Mouse (Mus musculus): ENCODE measurements around the gene 1810062G17Rik.

1810062G17Rik gene

DNA sequence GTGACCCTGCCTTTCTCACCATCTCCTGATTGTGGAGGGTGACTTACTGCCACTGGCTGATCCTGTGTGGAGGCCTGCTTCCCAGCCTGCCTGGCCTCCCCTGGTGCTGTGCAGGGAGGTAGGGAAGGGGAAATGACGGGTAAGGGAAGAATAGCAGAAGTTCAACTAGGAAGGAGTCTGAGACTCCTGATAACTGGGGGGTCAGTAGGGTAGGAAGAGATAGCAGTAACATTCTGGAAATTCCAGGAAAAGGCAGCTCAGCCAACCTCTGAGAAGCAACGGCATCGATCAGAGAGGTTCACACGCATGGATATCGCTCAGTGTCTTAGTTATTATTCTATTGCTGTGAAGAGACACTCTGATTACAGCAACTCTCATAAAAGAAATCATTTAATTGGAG lies 15.8 kb downstream of the 1810062G17Rik start:
- Histone ChIP-seq H3K9me3 (ENCODE audit: low read length) (no peaks in the 10 kb centered on the region), H3K27me3 (ENCODE audit: insufficient read depth, low read length) (no peaks in the 10 kb centered on the region), H3K4me3 (replicated peaks; ENCODE audit: low read length) (no peak overlapping the region), H3K36me3 (ENCODE audit: insufficient read depth, low read length) (no peaks in the 10 kb centered on the region), H3K4me1 (replicated peaks; ENCODE audit: low read depth, low read length) (no peaks in the 10 kb centered on the region)
- TF ChIP-seq CTCF (conservative IDR thresholded peaks at IDR 0.05; ENCODE audit: low read length) (no peak), POU5F1 (IDR thresholded peaks at IDR 0.05; ENCODE audit: borderline replicate concordance, low read length) (no peak), NANOG (IDR thresholded peaks at IDR 0.05; ENCODE audit: borderline replicate concordance, low read length) (no peak)

DNA sequence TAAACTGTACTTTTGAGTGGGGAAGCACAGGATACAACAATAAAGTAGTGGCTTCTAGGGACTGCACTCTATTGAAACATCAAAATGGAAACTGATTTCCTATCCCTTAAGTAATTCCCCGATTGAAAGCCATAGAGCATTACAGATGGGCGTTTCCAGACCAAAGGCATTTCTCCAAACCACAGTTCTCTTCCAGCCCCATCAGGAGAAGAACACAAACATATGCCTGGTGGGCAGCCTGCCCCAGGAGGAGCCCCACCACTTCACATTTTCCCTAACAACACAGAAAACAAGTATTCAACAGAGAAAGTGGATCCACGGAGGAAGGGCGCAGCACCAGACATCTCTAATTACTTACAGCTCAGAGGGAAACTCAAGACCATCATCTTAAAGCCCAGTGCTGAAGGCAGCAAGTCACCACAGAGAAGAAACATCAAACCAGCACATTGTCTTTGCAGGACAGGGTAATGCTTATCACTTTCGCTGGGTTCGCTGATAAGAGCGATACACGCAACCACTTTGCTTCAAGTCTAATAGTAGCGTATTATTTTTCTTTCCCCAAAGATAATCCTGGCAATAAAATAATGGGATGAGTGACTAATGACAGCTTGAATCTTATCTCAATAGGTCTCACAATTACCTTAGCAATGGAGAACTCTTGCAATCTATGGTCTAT lies 17.1 kb downstream of the 1810062G17Rik start:
- Histone ChIP-seq H3K36me3 (ENCODE audit: insufficient read depth, low read length) (no peaks in the 10 kb centered on the region), H3K4me3 (replicated peaks; ENCODE audit: low read length) (no peak overlapping the region), H3K4me1 (replicated peaks; ENCODE audit: low read depth, low read length) (no peaks in the 10 kb centered on the region), H3K9me3 (ENCODE audit: low read length) (peaks cover 7% of the 10 kb centered on the region), H3K27me3 (ENCODE audit: insufficient read depth, low read length) (no peaks in the 10 kb centered on the region)
- TF ChIP-seq CTCF (conservative IDR thresholded peaks at IDR 0.05; ENCODE audit: low read length) (no peak), NANOG (IDR thresholded peaks at IDR 0.05; ENCODE audit: borderline replicate concordance, low read length) (no peak), POU5F1 (IDR thresholded peaks at IDR 0.05; ENCODE audit: borderline replicate concordance, low read length) (no peak)

- Histone ChIP-seq H3K9me3 (ENCODE audit: low read length) (peaks cover 13% of the 10 kb centered on the region), H3K4me3 (replicated peaks; ENCODE audit: low read length) (no peak overlapping the region), H3K27me3 (ENCODE audit: insufficient read depth, low read length) (no peaks in the 10 kb centered on the region), H3K36me3 (ENCODE audit: insufficient read depth, low read length) (no peaks in the 10 kb centered on the region), H3K4me1 (replicated peaks; ENCODE audit: low read depth, low read length) (no peaks in the 10 kb centered on the region)
- no peak for TF ChIP-seq NANOG (IDR thresholded peaks at IDR 0.05; ENCODE audit: borderline replicate concordance, low read length)
- no peak for TF ChIP-seq POU5F1 (IDR thresholded peaks at IDR 0.05; ENCODE audit: borderline replicate concordance, low read length)
- TF ChIP-seq CTCF (conservative IDR thresholded peaks at IDR 0.05; ENCODE audit: low read length) = no peak
Measured at GRCm38 (mm10) chr3:36493641-36494283, 18.0 kb downstream of the 1810062G17Rik start.

GRCm38 (mm10) chr3:36494613-36495012 lies 18.9 kb downstream of the 1810062G17Rik start:
- Histone ChIP-seq H3K36me3 (ENCODE audit: insufficient read depth, low read length) (no peaks in the 10 kb centered on the region), H3K9me3 (ENCODE audit: low read length) (peaks cover 13% of the 10 kb centered on the region), H3K4me3 (replicated peaks; ENCODE audit: low read length) (no peak overlapping the region), H3K27me3 (ENCODE audit: insufficient read depth, low read length) (no peaks in the 10 kb centered on the region), H3K4me1 (replicated peaks; ENCODE audit: low read depth, low read length) (no peaks in the 10 kb centered on the region)
- no peak for TF ChIP-seq CTCF (conservative IDR thresholded peaks at IDR 0.05; ENCODE audit: low read length)
- TF ChIP-seq POU5F1 (IDR thresholded peaks at IDR 0.05; ENCODE audit: borderline replicate concordance, low read length) = no peak
- TF ChIP-seq NANOG (IDR thresholded peaks at IDR 0.05; ENCODE audit: borderline replicate concordance, low read length) = no peak

DNA sequence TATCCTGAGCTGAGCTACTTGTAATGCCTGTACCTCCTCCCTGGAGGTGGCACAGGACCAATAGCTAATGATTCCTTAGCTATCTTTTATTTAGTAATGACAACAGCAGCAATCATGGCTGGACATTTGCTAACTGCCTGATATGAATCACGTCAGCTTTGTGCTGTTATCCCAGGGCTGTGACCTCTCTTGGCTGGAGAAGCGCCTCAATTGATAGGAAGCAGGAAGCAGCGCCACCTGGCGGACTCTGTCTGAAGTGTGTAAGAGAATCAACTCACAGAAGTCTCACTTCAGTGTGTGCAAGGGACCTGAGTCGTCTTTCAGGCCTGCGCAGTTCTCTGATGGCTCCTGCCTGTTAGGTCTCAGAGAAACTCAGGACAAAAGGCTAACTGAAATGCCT lies 19.7 kb downstream of the 1810062G17Rik start:
- H3K4me3 ChIP-seq (replicated peaks; ENCODE audit: low read length) = no peak overlapping the region
- H3K4me1 ChIP-seq (replicated peaks; ENCODE audit: low read depth, low read length) = no peaks in the 10 kb centered on the region
- TF ChIP-seq CTCF (conservative IDR thresholded peaks at IDR 0.05; ENCODE audit: low read length) (peak; percentile 65), POU5F1 (IDR thresholded peaks at IDR 0.05; ENCODE audit: borderline replicate concordance, low read length) (no peak)
- peaks cover 13% of the 10 kb centered on the region for H3K9me3 ChIP-seq (ENCODE audit: low read length)
- no peaks in the 10 kb centered on the region for H3K36me3 ChIP-seq (ENCODE audit: insufficient read depth, low read length)
- no peaks in the 10 kb centered on the region for H3K27me3 ChIP-seq (ENCODE audit: insufficient read depth, low read length)

- no peaks in the 10 kb centered on the region for H3K36me3 ChIP-seq (ENCODE audit: insufficient read depth, low read length)
- TF ChIP-seq CTCF (conservative IDR thresholded peaks at IDR 0.05; ENCODE audit: low read length) (no peak), POU5F1 (IDR thresholded peaks at IDR 0.05; ENCODE audit: borderline replicate concordance, low read length) (no peak)
- H3K27me3 ChIP-seq (ENCODE audit: insufficient read depth, low read length) = no peaks in the 10 kb centered on the region
- no peaks in the 10 kb centered on the region for H3K4me1 ChIP-seq (replicated peaks; ENCODE audit: low read depth, low read length)
- no peak overlapping the region for H3K4me3 ChIP-seq (replicated peaks; ENCODE audit: low read length)
- peaks cover 13% of the 10 kb centered on the region for H3K9me3 ChIP-seq (ENCODE audit: low read length)
Measured at GRCm38 (mm10) chr3:36496273-36496672, 20.5 kb downstream of the 1810062G17Rik start.

GRCm38 (mm10) chr3:36496746-36497145 lies 21.0 kb downstream of the 1810062G17Rik start:
- Histone ChIP-seq H3K4me1 (replicated peaks; ENCODE audit: low read depth, low read length) (no peaks in the 10 kb centered on the region), H3K9me3 (ENCODE audit: low read length) (peaks cover 13% of the 10 kb centered on the region), H3K27me3 (ENCODE audit: insufficient read depth, low read length) (no peaks in the 10 kb centered on the region), H3K4me3 (replicated peaks; ENCODE audit: low read length) (no peak overlapping the region), H3K36me3 (ENCODE audit: insufficient read depth, low read length) (no peaks in the 10 kb centered on the region)
- TF ChIP-seq CTCF (conservative IDR thresholded peaks at IDR 0.05; ENCODE audit: low read length) (0 out of 2 replicates have a peak, but pooled peaks have one; percentile 8), POU5F1 (IDR thresholded peaks at IDR 0.05; ENCODE audit: borderline replicate concordance, low read length) (no peak)

DNA sequence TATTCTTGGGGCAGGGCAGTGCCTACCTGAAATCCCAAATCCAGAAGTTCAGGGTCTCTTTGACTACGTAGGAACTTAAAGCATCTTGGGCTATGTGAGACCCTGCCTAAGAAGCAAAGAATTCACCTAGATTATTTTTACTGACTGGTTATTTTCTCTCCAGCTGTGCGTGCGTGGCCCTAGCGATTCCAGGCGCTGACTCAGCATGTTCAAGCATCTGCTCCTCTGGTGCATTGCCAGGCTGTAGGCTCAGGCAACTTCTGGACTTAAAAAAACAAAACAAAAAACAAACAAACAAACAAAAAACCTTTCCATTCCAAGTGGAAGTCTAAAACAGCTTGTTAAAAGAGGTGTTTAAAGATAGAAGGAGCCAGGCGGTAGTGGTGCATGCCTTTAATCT lies 22.5 kb downstream of the 1810062G17Rik start:
- H3K9me3 ChIP-seq (ENCODE audit: low read length) = peaks cover 13% of the 10 kb centered on the region
- TF ChIP-seq CTCF (conservative IDR thresholded peaks at IDR 0.05; ENCODE audit: low read length) (no peak), NANOG (IDR thresholded peaks at IDR 0.05; ENCODE audit: borderline replicate concordance, low read length) (no peak), POU5F1 (IDR thresholded peaks at IDR 0.05; ENCODE audit: borderline replicate concordance, low read length) (no peak)
- H3K4me3 ChIP-seq (replicated peaks; ENCODE audit: low read length) = no peak overlapping the region
- no peaks in the 10 kb centered on the region for H3K27me3 ChIP-seq (ENCODE audit: insufficient read depth, low read length)
- no peaks in the 10 kb centered on the region for H3K4me1 ChIP-seq (replicated peaks; ENCODE audit: low read depth, low read length)
- no peaks in the 10 kb centered on the region for H3K36me3 ChIP-seq (ENCODE audit: insufficient read depth, low read length)

DNA sequence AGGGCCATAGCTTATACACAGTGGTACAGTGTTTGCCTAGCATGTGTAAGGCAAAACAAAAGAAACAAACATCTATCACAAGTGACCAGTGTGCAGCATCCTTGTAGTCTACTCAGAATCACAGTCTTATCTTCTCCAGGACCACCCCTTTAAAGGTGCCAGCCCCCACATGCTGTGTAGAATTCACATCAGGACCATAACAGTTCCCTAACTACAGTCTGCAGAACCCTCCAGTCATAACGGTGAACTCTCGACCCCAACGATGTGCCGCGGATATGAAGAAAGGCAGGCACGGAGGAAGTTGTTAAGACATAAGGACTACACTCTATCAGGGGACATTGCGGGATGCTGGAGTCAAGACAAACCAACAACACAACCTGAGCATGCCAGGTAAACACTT lies 23.7 kb downstream of the 1810062G17Rik start:
- Histone ChIP-seq H3K36me3 (ENCODE audit: insufficient read depth, low read length) (no peaks in the 10 kb centered on the region), H3K27me3 (ENCODE audit: insufficient read depth, low read length) (no peaks in the 10 kb centered on the region), H3K4me3 (replicated peaks; ENCODE audit: low read length) (no peak overlapping the region), H3K9me3 (ENCODE audit: low read length) (peaks cover 13% of the 10 kb centered on the region), H3K4me1 (replicated peaks; ENCODE audit: low read depth, low read length) (no peaks in the 10 kb centered on the region)
- TF ChIP-seq POU5F1 (IDR thresholded peaks at IDR 0.05; ENCODE audit: borderline replicate concordance, low read length) = no peak

All from E14TG2a.4 (cell line).